Mouse (Mus musculus) R1 (cell line): ENCODE results near the gene Nudt6.

Experiments
- DNase-seq: peaks from one replicate; pipeline ENCODE4 v3.0.0-alpha.2; 2018; ENCODE audit warnings: low read depth, low spot score

Nudt6 gene

GRCm38 (mm10) chr3:37383096-37383765 lies 36.8 kb downstream of the Nudt6 start:
- no peak for DNase-seq

- no peak for DNase-seq
Observed at GRCm38 (mm10) chr3:37381457-37381856, 38.6 kb downstream of the Nudt6 start.

- no peak for DNase-seq
Observed at GRCm38 (mm10) chr3:37379930-37380881, 39.8 kb downstream of the Nudt6 start.

- peak; percentile 24 for DNase-seq
Observed at GRCm38 (mm10) chr3:37379201-37379600, 40.8 kb downstream of the Nudt6 start.

- no peak for DNase-seq
Observed at GRCm38 (mm10) chr3:37378412-37378811, 41.6 kb downstream of the Nudt6 start.

- no peak for DNase-seq
Observed at GRCm38 (mm10) chr3:37377926-37378325, 42.1 kb downstream of the Nudt6 start.

- no peak for DNase-seq
Observed at GRCm38 (mm10) chr3:37373712-37374111, 46.3 kb downstream of the Nudt6 start.

GRCm38 (mm10) chr3:37370407-37370806 lies 49.6 kb downstream of the Nudt6 start:
- DNase-seq: no peak

GRCm38 (mm10) chr3:37366381-37367053 lies 53.5 kb downstream of the Nudt6 start:
- DNase-seq: no peak

GRCm38 (mm10) chr3:37365976-37366375 lies 54.0 kb downstream of the Nudt6 start:
- no peak for DNase-seq

GRCm38 (mm10) chr3:37365144-37365543 lies 54.9 kb downstream of the Nudt6 start:
- DNase-seq: no peak

GRCm38 (mm10) chr3:37360729-37361128 lies 59.3 kb downstream of the Nudt6 start:
- DNase-seq: no peak
